Comparison of ENCODE assay signal across 21 mouse cellular contexts in the genomic region with DNA sequence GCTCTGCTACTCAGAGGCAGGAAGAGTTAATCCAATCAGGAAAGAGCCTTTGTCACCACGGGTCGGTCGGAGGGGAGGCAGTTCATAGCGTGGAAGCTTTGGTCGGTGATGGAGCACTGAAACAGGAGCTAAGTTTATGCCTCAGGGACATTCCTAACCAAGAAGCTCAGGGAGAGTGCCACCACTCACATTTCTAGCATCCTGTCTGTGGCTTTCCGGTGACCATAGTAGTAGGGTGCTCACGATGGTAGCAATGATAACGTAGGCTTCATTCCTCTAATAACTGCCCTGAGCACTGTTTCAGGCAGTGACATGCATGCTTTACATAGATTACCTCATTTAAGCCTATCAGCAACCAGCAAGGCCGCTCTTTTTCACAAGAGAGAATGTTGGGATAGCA.
"Had no signal": no experiment of that assay in that cellular context is flagged by ENCODE, and none has a peak within 500 bp of the region (broad histone marks: within the 10 kb centered on the region; RNA-seq: fewer than 3 reads in every experiment).

No protein-coding gene starts in this region.

- H3K4me1 ChIP-seq: limb, embryonic 12.5 days; limb, embryonic 15.5 days; midbrain, embryonic 12.5 days; midbrain, embryonic 15.5 days; neural tube, embryonic 12.5 days; neural tube, embryonic 15.5 days; stomach, embryonic 15.5 days had no signal

- H3K27me3 ChIP-seq: limb, embryonic 12.5 days; limb, embryonic 15.5 days; midbrain, embryonic 12.5 days; midbrain, embryonic 15.5 days; neural tube, embryonic 12.5 days; neural tube, embryonic 15.5 days; stomach, embryonic 15.5 days had no signal

- DNase-seq: kidney, adult 2 months; kidney, postnatal 25 days; layer of hippocampus, adult 9-11 months; left cerebral cortex, postnatal 4 days; lung, adult 2 months; lung, postnatal 14 days; lung, postnatal 4 days; right cerebral cortex, adult 18-20 months; right cerebral cortex, postnatal 14 days; spleen, adult 18-20 months; thymus, postnatal 25 days had no signal

- H3K27ac ChIP-seq: kidney, postnatal 0 days; layer of hippocampus, adult 2 months; limb, embryonic 12.5 days; limb, embryonic 15.5 days; midbrain, embryonic 12.5 days; midbrain, embryonic 15.5 days; neural tube, embryonic 12.5 days; neural tube, embryonic 15.5 days; stomach, embryonic 15.5 days had no signal

- H3K36me3 ChIP-seq: limb, embryonic 12.5 days; limb, embryonic 15.5 days; midbrain, embryonic 12.5 days; midbrain, embryonic 15.5 days; neural tube, embryonic 12.5 days; neural tube, embryonic 15.5 days; stomach, embryonic 15.5 days had no signal

- H3K9me3 ChIP-seq: limb, embryonic 12.5 days; limb, embryonic 15.5 days; midbrain, embryonic 12.5 days; midbrain, embryonic 15.5 days; neural tube, embryonic 12.5 days; neural tube, embryonic 15.5 days; stomach, embryonic 15.5 days had no signal

- H3K4me3 ChIP-seq: layer of hippocampus, adult 2 months; limb, embryonic 12.5 days; limb, embryonic 15.5 days; midbrain, embryonic 12.5 days; midbrain, embryonic 15.5 days; neural tube, embryonic 12.5 days; neural tube, embryonic 15.5 days; stomach, embryonic 15.5 days had no signal

- ATAC-seq: intestine, postnatal 0 days; midbrain, embryonic 15.5 days had no signal
